Mouse (Mus musculus) C2C12 (cell line): ENCODE data around the gene Pnck.

Source experiments
- CEBPB ChIP-seq: IDR thresholded peaks from one replicate; pipeline ENCODE4 v1.6.1; 2011; ENCODE audit warnings: low read depth, mild to moderate bottlenecking, control low read depth, moderate library complexity
- CTCF ChIP-seq: IDR thresholded peaks from one replicate; pipeline ENCODE4 v1.5.1; 2011; ENCODE audit not compliant: control insufficient read depth, insufficient read depth, insufficient read length
- FOSL1 ChIP-seq: IDR thresholded peaks from one replicate; pipeline ENCODE4 v1.8.0; 2011; ENCODE audit warnings: mild to moderate bottlenecking, low read length; ENCODE audit not compliant: poor library complexity, insufficient read depth, severe bottlenecking
- MAX ChIP-seq: IDR thresholded peaks from one replicate; pipeline ENCODE4 v1.6.1; 2011; ENCODE audit warnings: mild to moderate bottlenecking, control low read depth
- MYOD1 ChIP-seq: IDR thresholded peaks from one replicate; pipeline ENCODE4 v1.6.1; 2011; ENCODE audit warnings: low read depth; ENCODE audit not compliant: control insufficient read depth, insufficient read length
- MYOG ChIP-seq: IDR thresholded peaks from one replicate; pipeline ENCODE4 v1.6.1; 2011; ENCODE audit not compliant: control insufficient read depth, insufficient read length; ENCODE audit errors: extremely low read depth
- USF1 ChIP-seq: IDR thresholded peaks from one replicate; pipeline ENCODE4 v1.6.1; 2011; ENCODE audit warnings: low read depth, mild to moderate bottlenecking, control low read depth, moderate library complexity

GRCm38 (mm10) chrX:73635425-73635824 lies 24.5 kb downstream of the Pnck start:
- no peak for TF ChIP-seq CTCF
- TF ChIP-seq CEBPB = no peak
- no peak for TF ChIP-seq MAX
- TF ChIP-seq FOSL1 = no peak
- no peak for TF ChIP-seq USF1
- no peak for TF ChIP-seq MYOD1
- TF ChIP-seq MYOG = no peak
